Mouse (Mus musculus) megakaryocyte-erythroid progenitor cell, adult 5 weeks (primary cell): ENCODE measurements around the gene 1110032A03Rik. TPM values are rescaled to one million over a fixed set of nuclear protein-coding genes. Genes with fewer than 3 reads are reported as not detected.

ENCODE experiments used
- polyA plus RNA-seq: library from polyadenylated mRNA; stranded (reverse); fragments of >175 nt; gene quantifications from 2 replicates; pipeline ENCODE4 v1.2.3, GENCODE M21; 2012

Gene 1110032A03Rik
- 2.3 and 2.5 TPM in 2 replicates for polyA plus RNA-seq

DNA sequence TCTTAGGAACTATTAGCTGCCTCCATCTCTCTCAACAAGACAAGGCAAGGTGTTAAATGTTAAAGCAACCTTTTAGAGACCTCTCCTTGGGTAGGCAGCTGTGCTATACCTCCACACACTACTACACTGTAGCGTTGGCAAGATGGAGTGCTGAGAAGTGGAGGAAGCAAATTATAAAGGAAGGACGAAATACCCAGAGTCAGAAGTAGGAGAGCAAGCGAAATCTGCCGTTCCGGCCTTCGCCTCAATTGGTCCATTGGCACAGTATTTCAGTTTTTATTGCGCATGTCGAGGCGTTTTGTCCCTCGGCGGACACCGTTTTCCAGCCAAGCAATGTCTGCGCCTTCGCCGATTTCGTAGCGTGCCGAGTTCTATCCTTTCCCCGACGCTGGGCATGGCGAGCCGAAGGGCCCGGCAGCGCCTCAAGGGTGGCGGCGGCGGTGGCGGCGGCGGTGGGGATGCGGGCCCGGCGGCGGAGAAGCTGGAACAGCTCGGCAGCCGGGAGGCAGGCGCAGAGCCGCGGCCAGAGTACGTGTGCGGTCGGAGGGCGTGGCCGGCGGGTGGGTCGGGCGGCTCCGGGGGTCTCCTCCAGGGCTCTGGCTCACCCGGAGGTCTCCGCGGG, at the start of gene 1110032A03Rik, which contains the start of gene Alg9:
Gene 1110032A03Rik (minus strand): TSS at position 530 of the 622 bp plus-strand sequence.
Gene Alg9 (plus strand): TSS at position 29 of the 622 bp plus-strand sequence.

DNA sequence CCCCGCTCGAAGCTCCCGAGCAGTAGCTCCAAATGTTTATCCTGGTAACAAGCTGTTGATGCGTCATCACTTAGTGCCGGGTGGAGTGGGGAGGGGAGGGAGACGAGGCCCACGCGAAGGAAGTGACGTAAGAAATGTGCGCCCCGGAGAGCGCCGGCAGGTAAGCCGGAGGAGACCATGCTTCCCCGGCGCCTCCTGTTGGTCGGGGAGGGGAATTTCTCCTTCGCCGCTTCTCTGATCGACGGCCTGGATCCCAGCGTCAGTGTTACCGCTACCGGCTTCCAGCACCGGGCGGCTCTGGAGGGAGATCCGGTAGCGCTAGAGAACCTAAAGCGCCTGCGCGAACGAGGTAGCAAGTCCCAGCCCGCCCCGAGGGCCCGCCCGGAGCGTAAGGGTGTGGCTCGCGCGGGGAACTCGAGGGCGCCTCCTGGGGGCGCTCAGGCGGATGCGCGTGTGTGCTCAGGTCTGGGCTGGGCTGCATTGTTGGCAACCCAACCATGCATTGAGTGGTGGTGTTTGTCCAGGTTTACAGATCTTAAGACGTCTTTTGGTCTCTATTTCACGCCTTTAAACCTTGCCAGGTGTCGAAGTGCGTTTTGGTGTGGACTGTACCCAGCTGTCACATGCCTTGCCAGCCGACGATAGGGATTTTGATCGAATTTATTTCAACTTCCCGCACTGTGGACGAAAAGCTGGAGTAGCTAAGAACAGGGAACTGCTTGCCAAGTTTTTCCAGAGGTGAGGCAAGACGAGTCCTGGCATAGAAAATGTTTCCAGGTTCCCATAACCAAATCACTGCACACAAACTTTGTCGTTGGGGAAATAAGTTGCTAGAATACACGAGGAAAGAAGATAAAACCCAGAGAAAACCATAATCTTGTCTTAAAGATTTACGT, 7.0 kb downstream of the 1110032A03Rik start, which contains the start of gene Fdxacb1:
Gene Fdxacb1 (plus strand): TSS at position 130 of the 896 bp plus-strand sequence.

DNA sequence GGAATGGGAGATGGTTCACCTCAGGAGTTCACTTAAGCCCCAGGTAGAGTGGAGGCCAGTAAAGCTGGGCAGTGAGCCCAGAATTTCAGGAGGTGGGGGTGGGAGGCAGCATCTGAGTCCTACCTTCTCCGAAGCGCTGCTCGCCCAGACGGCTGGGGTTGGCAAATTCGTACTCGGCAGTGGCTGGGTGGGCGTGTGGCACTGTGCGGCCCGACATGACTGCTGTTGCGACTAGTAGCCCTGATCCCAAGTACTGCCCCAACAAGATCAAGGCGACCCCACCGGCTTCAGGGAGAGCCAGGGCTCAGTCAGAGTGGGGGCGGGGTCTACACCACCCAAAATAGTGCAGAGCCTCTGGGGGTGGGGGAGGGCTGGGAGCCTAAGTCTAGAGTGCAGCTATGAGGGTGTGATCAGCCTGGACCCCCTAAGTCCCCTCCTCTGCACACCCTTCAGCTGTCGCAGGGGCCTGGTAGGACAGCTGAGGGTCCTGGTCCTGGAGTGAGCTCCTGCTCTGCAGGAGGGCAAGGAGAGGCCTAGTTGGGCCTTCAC, 23.2 kb downstream of the 1110032A03Rik start, which contains the start of gene Hspb2:
Gene Hspb2 (minus strand): TSS at position 301 of the 549 bp plus-strand sequence.

DNA sequence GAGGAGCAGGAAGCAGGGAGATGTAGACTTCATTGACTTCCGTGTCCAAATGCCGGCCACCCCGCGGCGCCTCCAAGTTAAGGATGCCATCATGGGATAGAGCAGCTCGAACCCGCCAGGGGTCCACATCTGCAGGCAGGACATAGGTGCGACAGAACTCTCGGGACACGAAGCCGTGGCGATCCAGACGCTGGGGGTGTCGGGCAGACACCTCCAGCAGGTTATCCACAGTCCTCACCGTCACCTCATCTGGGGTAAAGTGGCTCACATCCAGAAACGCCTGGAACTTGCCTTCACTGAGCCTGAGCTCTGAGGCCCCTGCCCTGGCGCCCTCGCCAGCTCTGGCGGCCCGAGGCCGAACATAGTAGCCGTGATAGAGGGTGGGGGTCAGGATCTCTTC, 24.0 kb downstream of the 1110032A03Rik start, which contains the start of gene Cryab:
Gene Cryab (plus strand): TSS at position 3 of the 400 bp plus-strand sequence.

DNA sequence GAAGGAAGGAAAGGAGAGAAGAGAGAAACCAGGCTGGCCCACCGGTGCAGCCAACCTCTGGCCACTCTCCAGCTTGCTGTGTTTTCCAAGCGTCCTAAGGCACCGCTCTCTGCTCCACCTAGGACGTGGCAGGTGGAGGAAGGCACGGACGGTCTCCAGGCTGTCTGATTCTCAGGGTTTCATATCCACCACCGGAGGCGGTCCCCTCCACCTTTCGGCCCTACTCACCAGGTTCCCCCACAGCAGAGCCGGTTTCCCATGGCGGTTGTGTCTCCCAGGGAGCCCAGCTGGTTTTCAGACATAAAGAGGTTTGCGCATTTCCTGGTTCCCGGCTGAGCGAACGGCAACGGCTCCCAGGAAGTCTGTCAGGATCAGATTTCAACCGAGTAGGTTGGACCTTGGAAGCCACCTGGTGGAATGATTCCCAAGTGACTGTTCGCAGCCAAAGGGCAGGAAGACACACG, 29.1 kb downstream of the 1110032A03Rik start, which contains the start of gene 2310030G06Rik:
Gene 2310030G06Rik (minus strand): TSS at position 323 of the 464 bp plus-strand sequence.

GRCm38 (mm10) chr9:50738914-50739870, 36.1 kb downstream of the 1110032A03Rik start, which contains the start of gene Dixdc1:
Gene Dixdc1 (minus strand): TSS chr9:50739517.

Other genes starting within 250 kb of the 1110032A03Rik start
- 23.9 and 30.3 TPM in 2 replicates for gene Pts, start 246.8 kb downstream of the 1110032A03Rik start, polyA plus RNA-seq
- gene Il18, start 220.7 kb downstream of the 1110032A03Rik start, polyA plus RNA-seq = 0.87 and 1.6 TPM in 2 replicates
- 0.08 TPM in 1 of 2 replicates, not detected in the other for gene Bco2, start 220.3 kb downstream of the 1110032A03Rik start, polyA plus RNA-seq
- not detected in 2 replicates for gene Tex12, start 214.2 kb downstream of the 1110032A03Rik start, polyA plus RNA-seq
- 26.9 and 31.4 TPM in 2 replicates for gene Sdhd, start 171.7 kb downstream of the 1110032A03Rik start, polyA plus RNA-seq
- gene Timm8b, start 171.6 kb downstream of the 1110032A03Rik start, polyA plus RNA-seq = 7.9 and 8.8 TPM in 2 replicates
- 0.15 and 0.36 TPM in 2 replicates for gene Pih1d2, start 158.2 kb downstream of the 1110032A03Rik start, polyA plus RNA-seq
- gene Nkapd1, start 158.1 kb downstream of the 1110032A03Rik start, polyA plus RNA-seq = 12.1 and 18.1 TPM in 2 replicates
- gene Dlat, start 115.7 kb downstream of the 1110032A03Rik start, polyA plus RNA-seq = 27.0 and 32.5 TPM in 2 replicates
- gene Dixdc1, start 36.0 kb downstream of the 1110032A03Rik start, polyA plus RNA-seq = not detected in 2 replicates
- 0.10 TPM in 1 of 2 replicates, not detected in the other for gene 2310030G06Rik, start 29.0 kb downstream of the 1110032A03Rik start, polyA plus RNA-seq
- gene Cryab, start 24.2 kb downstream of the 1110032A03Rik start, polyA plus RNA-seq = 0.75 and 0.82 TPM in 2 replicates
- gene Hspb2, start 23.2 kb downstream of the 1110032A03Rik start, polyA plus RNA-seq = not detected in 2 replicates
- 2.3 and 2.9 TPM in 2 replicates for gene Fdxacb1, start 7.3 kb downstream of the 1110032A03Rik start, polyA plus RNA-seq
- 14.1 and 16.4 TPM in 2 replicates for gene Alg9, start 501 bp downstream of the 1110032A03Rik start, polyA plus RNA-seq
- 6.8 and 7.2 TPM in 2 replicates for gene Ppp2r1b, start 69.8 kb upstream of the 1110032A03Rik start, polyA plus RNA-seq
- gene Sik2, start 233.6 kb upstream of the 1110032A03Rik start, polyA plus RNA-seq = 19.6 and 32.2 TPM in 2 replicates